Mouse (Mus musculus): ENCODE measurements at regions not wholly inside any gene's neighbourhood (a gene's known extent, or its start where the extent isn't known, plus 50 kb on each side); places are given as distances from the start of the nearest gene placed in this dataset.

GRCm38 (mm10) chr2:170255533-170255932 lies 107.6 kb upstream of the Zfp217 start:
- TF ChIP-seq POLR2A (IDR thresholded peaks at IDR 0.05; ENCODE audit: insufficient read depth, low read depth, low read length) (no peak), CTCF (IDR thresholded peaks at IDR 0.05; ENCODE audit: insufficient read depth, low read depth, low read length) (no peak)
